Mouse (Mus musculus): ENCODE data around the gene Hist2h3c1. TPM values are rescaled to one million over a fixed set of nuclear protein-coding genes. Genes with fewer than 3 reads are reported as not detected.

Gene Hist2h3c1
- polyA plus RNA-seq, 1 experiment from 2014 or later: not detected

- no peaks in the 10 kb centered on the region for H3K27me3 ChIP-seq
- peak overlapping the region; percentile 60 for H3K4me2 ChIP-seq
- no peak for ATAC-seq (ENCODE audit: insufficient number of reproducible peaks, insufficient read depth, low FRiP score, low TSS enrichment, low read depth)
- H3K27ac ChIP-seq: peak overlapping the region; percentile 78
- H3K9me3 ChIP-seq: no peaks in the 10 kb centered on the region
- H3K9ac ChIP-seq: peak overlapping the region; percentile 69
- WGBS: 1% methylated on average over 11 of the region's 11 CpGs
- no peaks in the 10 kb centered on the region for H3K36me3 ChIP-seq
- peak overlapping the region; percentile 43 for H3K4me3 ChIP-seq
- H3K4me1 ChIP-seq: peaks cover 41% of the 10 kb centered on the region
These were observed 1.1 kb downstream of the Hist2h3c1 start for GRCm38 (mm10) chr3:96247356-96248140.

- 0 out of 2 replicates have a peak overlapping the region, but pooled peaks have one; percentile 44 for H3K9ac ChIP-seq
- no peaks in the 10 kb centered on the region for H3K36me3 ChIP-seq
- H3K27ac ChIP-seq: peak overlapping the region; percentile 78
- peak overlapping the region; percentile 43 for H3K4me3 ChIP-seq
- H3K27me3 ChIP-seq: no peaks in the 10 kb centered on the region
- 51% methylated on average over 6 of the region's 6 CpGs for WGBS
- no peaks in the 10 kb centered on the region for H3K9me3 ChIP-seq
- peaks cover 38% of the 10 kb centered on the region for H3K4me1 ChIP-seq
- H3K4me2 ChIP-seq: peak overlapping the region; percentile 60
- ATAC-seq (ENCODE audit: insufficient number of reproducible peaks, insufficient read depth, low FRiP score, low TSS enrichment, low read depth): no peak
These were observed 1.9 kb downstream of the Hist2h3c1 start for GRCm38 (mm10) chr3:96248141-96249033.

GRCm38 (mm10) chr3:96249034-96249345 is 2.5 kb downstream of the Hist2h3c1 start:
- peaks cover 32% of the 10 kb centered on the region for H3K4me1 ChIP-seq
- no peak for ATAC-seq (ENCODE audit: insufficient number of reproducible peaks, insufficient read depth, low FRiP score, low TSS enrichment, low read depth)
- H3K27ac ChIP-seq: peak overlapping the region; percentile 28; the same call in 1 of the 2 replicates
- no peaks in the 10 kb centered on the region for H3K9me3 ChIP-seq
- peak overlapping the region; percentile 60 for H3K4me2 ChIP-seq
- H3K4me3 ChIP-seq: peak overlapping the region; percentile 43; the same call in 1 of the 2 replicates
- H3K9ac ChIP-seq: no peak overlapping the region
- H3K27me3 ChIP-seq: no peaks in the 10 kb centered on the region
- no peaks in the 10 kb centered on the region for H3K36me3 ChIP-seq
- 60% methylated on average over 4 of the region's 4 CpGs for WGBS

- no peak for ATAC-seq (ENCODE audit: insufficient number of reproducible peaks, insufficient read depth, low FRiP score, low TSS enrichment, low read depth)
- H3K27ac ChIP-seq: no peak overlapping the region
- no peaks in the 10 kb centered on the region for H3K27me3 ChIP-seq
- WGBS: 47% methylated on average over 3 of the region's 3 CpGs
- no peak overlapping the region for H3K4me3 ChIP-seq
- no peaks in the 10 kb centered on the region for H3K36me3 ChIP-seq
- no peaks in the 10 kb centered on the region for H3K9me3 ChIP-seq
- H3K4me1 ChIP-seq: peaks cover 25% of the 10 kb centered on the region
- no peak overlapping the region for H3K4me2 ChIP-seq
- H3K9ac ChIP-seq: no peak overlapping the region
These were observed 4.4 kb downstream of the Hist2h3c1 start for GRCm38 (mm10) chr3:96250890-96251289.

- Histone ChIP-seq H3K9ac (no peak overlapping the region), H3K27ac (no peak overlapping the region), H3K27me3 (no peaks in the 10 kb centered on the region), H3K9me3 (no peaks in the 10 kb centered on the region), H3K4me2 (no peak overlapping the region), H3K4me3 (no peak overlapping the region), H3K36me3 (no peaks in the 10 kb centered on the region), H3K4me1 (peaks cover 25% of the 10 kb centered on the region)
- ATAC-seq (ENCODE audit: insufficient number of reproducible peaks, insufficient read depth, low FRiP score, low TSS enrichment, low read depth): no peak
- WGBS: 84% methylated on average over 3 of the region's 3 CpGs
These were observed 5.3 kb downstream of the Hist2h3c1 start for GRCm38 (mm10) chr3:96251787-96252186.

GRCm38 (mm10) chr3:96254683-96255355 is 8.3 kb downstream of the Hist2h3c1 start:
- no peaks in the 10 kb centered on the region for H3K36me3 ChIP-seq
- no peak overlapping the region for H3K4me2 ChIP-seq
- no peak overlapping the region for H3K27ac ChIP-seq
- ATAC-seq (ENCODE audit: insufficient number of reproducible peaks, insufficient read depth, low FRiP score, low TSS enrichment, low read depth): no peak
- H3K4me1 ChIP-seq: peaks cover 5% of the 10 kb centered on the region; the same call in 1 of the 2 replicates
- no peaks in the 10 kb centered on the region for H3K27me3 ChIP-seq
- WGBS: 51% methylated on average over 10 of the region's 10 CpGs
- no peak overlapping the region for H3K9ac ChIP-seq
- H3K9me3 ChIP-seq: no peaks in the 10 kb centered on the region
- H3K4me3 ChIP-seq: no peak overlapping the region

- Histone ChIP-seq H3K27me3 (no peaks in the 10 kb centered on the region), H3K27ac (no peak overlapping the region), H3K4me3 (no peak overlapping the region), H3K4me1 (peaks cover under 1% of the 10 kb centered on the region; the same call in 1 of the 2 replicates), H3K9ac (no peak overlapping the region), H3K9me3 (no peaks in the 10 kb centered on the region), H3K36me3 (no peaks in the 10 kb centered on the region), H3K4me2 (no peak overlapping the region)
- 70% methylated on average over 5 of the region's 5 CpGs for WGBS
- no peak for ATAC-seq (ENCODE audit: insufficient number of reproducible peaks, insufficient read depth, low FRiP score, low TSS enrichment, low read depth)
These were observed 9.6 kb downstream of the Hist2h3c1 start for GRCm38 (mm10) chr3:96255926-96256593.

- Histone ChIP-seq H3K4me2 (no peak overlapping the region), H3K27me3 (no peaks in the 10 kb centered on the region), H3K4me1 (peaks cover 6% of the 10 kb centered on the region), H3K9me3 (no peaks in the 10 kb centered on the region), H3K4me3 (no peak overlapping the region), H3K36me3 (no peaks in the 10 kb centered on the region), H3K9ac (no peak overlapping the region), H3K27ac (no peak overlapping the region)
- ATAC-seq (ENCODE audit: insufficient number of reproducible peaks, insufficient read depth, low FRiP score, low TSS enrichment, low read depth): no peak
- 73% methylated on average over 3 of the region's 3 CpGs for WGBS
These were observed 10.7 kb downstream of the Hist2h3c1 start for GRCm38 (mm10) chr3:96257190-96257589.

- Histone ChIP-seq H3K9me3 (no peaks in the 10 kb centered on the region), H3K9ac (no peak overlapping the region), H3K4me3 (no peak overlapping the region), H3K27ac (no peak overlapping the region), H3K36me3 (no peaks in the 10 kb centered on the region), H3K27me3 (no peaks in the 10 kb centered on the region), H3K4me1 (peaks cover 23% of the 10 kb centered on the region), H3K4me2 (no peak overlapping the region)
- 84% methylated on average over 5 of the region's 5 CpGs for WGBS
- ATAC-seq (ENCODE audit: insufficient number of reproducible peaks, insufficient read depth, low FRiP score, low TSS enrichment, low read depth): no peak
These were observed 13.7 kb downstream of the Hist2h3c1 start for GRCm38 (mm10) chr3:96260220-96260619.

- no peak for ATAC-seq (ENCODE audit: insufficient number of reproducible peaks, insufficient read depth, low FRiP score, low TSS enrichment, low read depth)
- Histone ChIP-seq H3K4me2 (peak overlapping the region; percentile 76), H3K36me3 (no peaks in the 10 kb centered on the region), H3K9ac (peak overlapping the region; percentile 87), H3K4me1 (peaks cover 23% of the 10 kb centered on the region), H3K27me3 (no peaks in the 10 kb centered on the region), H3K27ac (peak overlapping the region; percentile 99), H3K4me3 (peak overlapping the region; percentile 62), H3K9me3 (no peaks in the 10 kb centered on the region)
- 47% methylated on average over 3 of the region's 3 CpGs for WGBS
These were observed 15.1 kb downstream of the Hist2h3c1 start for GRCm38 (mm10) chr3:96261623-96262022.
